ENCODE assay signal across 8 mouse cellular contexts in the genomic region with DNA sequence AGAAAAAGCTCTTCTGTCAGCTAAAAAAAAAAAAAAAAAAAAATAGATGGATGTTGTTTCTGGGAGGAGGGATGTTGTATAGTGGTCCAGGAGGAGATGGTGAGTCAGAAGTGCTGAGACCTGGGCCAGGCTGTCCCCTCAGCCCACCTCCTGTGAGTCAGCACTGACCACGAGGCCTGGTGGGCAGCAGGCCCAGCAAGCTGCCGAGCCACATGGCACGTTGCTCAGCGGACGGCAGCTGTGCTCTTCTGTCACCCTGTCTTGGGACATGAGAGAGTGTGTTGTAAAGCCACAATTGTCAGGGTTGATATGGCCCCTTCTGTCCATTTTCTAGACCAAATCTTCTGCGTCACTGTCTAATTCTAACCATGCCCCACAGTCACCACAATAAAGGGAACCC.
DNase-seq lines count a peak whose midpoint lies in the region; ATAC-seq and TF ChIP-seq lines count a peak whose summit lies in the region.

No protein-coding gene starts in this region.

- no peak overlapping the region for H3K9ac ChIP-seq in hindbrain, postnatal 0 days (replicated peaks; ENCODE audit: low read length)
- no peak overlapping the region for H3K9ac ChIP-seq in hindbrain, embryonic 11.5 days (ENCODE audit: low read depth, low read length)
- no peak overlapping the region for H3K9ac ChIP-seq in neural tube, embryonic 15.5 days (replicated peaks)

- H3K36me3 ChIP-seq in hindbrain, postnatal 0 days (ENCODE audit: insufficient read depth, low read length), result no peaks in the 10 kb centered on the region
- no peaks in the 10 kb centered on the region for H3K36me3 ChIP-seq in hindbrain, embryonic 11.5 days (ENCODE audit: control insufficient read depth, insufficient read depth, low read length)
- no peaks in the 10 kb centered on the region for H3K36me3 ChIP-seq in neural tube, embryonic 15.5 days

- no peak overlapping the region for H3K4me2 ChIP-seq in hindbrain, postnatal 0 days (ENCODE audit: low read depth, low read length)
- H3K4me2 ChIP-seq in hindbrain, embryonic 11.5 days (replicated peaks; ENCODE audit: low read depth, low read length), result no peak overlapping the region
- H3K4me2 ChIP-seq in neural tube, embryonic 15.5 days, result no peak overlapping the region

- peak; percentile 37 for DNase-seq in hindbrain, postnatal 0 days (ENCODE audit: low spot score)
- DNase-seq in hindbrain, embryonic 11.5 days (ENCODE audit: low spot score), result no peak
- peak; percentile 53 to 77 for DNase-seq in cerebellum, adult 2 months
- DNase-seq in heart, postnatal 10 days, result peak; percentile 85 to 90
- DNase-seq in right cerebral cortex, postnatal 14 days, result peak; percentile 19
- no peak for DNase-seq in thymus, postnatal 0 days (ENCODE audit: low spot score)
- no peak for DNase-seq in embryo, embryonic 11 days

- no peaks in the 10 kb centered on the region for H3K9me3 ChIP-seq in hindbrain, postnatal 0 days (ENCODE audit: low read length)
- no peaks in the 10 kb centered on the region for H3K9me3 ChIP-seq in hindbrain, embryonic 11.5 days (ENCODE audit: control insufficient read depth, low read length)
- H3K9me3 ChIP-seq in neural tube, embryonic 15.5 days (replicated peaks), result no peaks in the 10 kb centered on the region

- H3K27ac ChIP-seq in hindbrain, postnatal 0 days, result no peak overlapping the region
- no peak overlapping the region for H3K27ac ChIP-seq in hindbrain, embryonic 11.5 days (ENCODE audit: low read depth, low read length)
- no peak overlapping the region for H3K27ac ChIP-seq in cerebellum, adult 2 months (ENCODE audit: insufficient read depth, low read length)
- no peak overlapping the region for H3K27ac ChIP-seq in neural tube, embryonic 15.5 days (replicated peaks)

- TF ChIP-seq CTCF in hindbrain, postnatal 0 days (IDR thresholded peaks at IDR 0.05; ENCODE audit: low read depth), result no peak
- TF ChIP-seq CTCF in cerebellum, adult 2 months (IDR thresholded peaks at IDR 0.05; ENCODE audit: borderline replicate concordance, insufficient read depth, low read depth, low read length), result no peak

- no peaks in the 10 kb centered on the region for H3K4me1 ChIP-seq in hindbrain, postnatal 0 days (ENCODE audit: insufficient read depth, low read length)
- H3K4me1 ChIP-seq in hindbrain, embryonic 11.5 days (replicated peaks; ENCODE audit: control insufficient read depth, insufficient read depth, low read length), result no peaks in the 10 kb centered on the region
- peaks cover 6% of the 10 kb centered on the region; the same call in 1 of the 2 replicates for H3K4me1 ChIP-seq in cerebellum, adult 2 months (ENCODE audit: control insufficient read depth, insufficient read depth, low read length)
- 0 out of 2 replicates have a peak, but pooled peaks cover 3% of the 10 kb centered on the region for H3K4me1 ChIP-seq in neural tube, embryonic 15.5 days

- intact Hi-C loops in heart, postnatal 10 days (cut with DNase I), result no loop called here

- no peak overlapping the region for H3K4me3 ChIP-seq in hindbrain, postnatal 0 days (ENCODE audit: low read length)
- H3K4me3 ChIP-seq in hindbrain, embryonic 11.5 days (ENCODE audit: low read depth, low read length), result no peak overlapping the region
- H3K4me3 ChIP-seq in cerebellum, adult 2 months (replicated peaks; ENCODE audit: insufficient read depth, low read depth, low read length), result no peak overlapping the region
- no peak overlapping the region for H3K4me3 ChIP-seq in neural tube, embryonic 15.5 days (replicated peaks)

- whole genome bisulfite sequencing in hindbrain, postnatal 0 days, result 60% methylated on average over 6 of the region's 6 CpGs
- 75% methylated on average over 6 of the region's 6 CpGs for WGBS in hindbrain, embryonic 11.5 days
- WGBS in cerebellum, adult 2 months, result 18% methylated on average over 6 of the region's 6 CpGs
- WGBS in neural tube, embryonic 15.5 days, result 74% methylated on average over 6 of the region's 6 CpGs

- no peak for TF ChIP-seq POLR2A in cerebellum, adult 2 months (IDR thresholded peaks at IDR 0.05; ENCODE audit: borderline replicate concordance, insufficient read depth, low read length)

- H3K27me3 ChIP-seq in hindbrain, postnatal 0 days (ENCODE audit: insufficient read depth, low read length), result no peaks in the 10 kb centered on the region
- H3K27me3 ChIP-seq in hindbrain, embryonic 11.5 days (ENCODE audit: control insufficient read depth, insufficient read depth, low read length), result no peaks in the 10 kb centered on the region
- no peaks in the 10 kb centered on the region for H3K27me3 ChIP-seq in cerebellum, adult 2 months (ENCODE audit: control insufficient read depth, insufficient read depth, low read length)
- H3K27me3 ChIP-seq in neural tube, embryonic 15.5 days (replicated peaks), result no peaks in the 10 kb centered on the region

- peak; percentile 71 for ATAC-seq in hindbrain, postnatal 0 days
- no peak for ATAC-seq in hindbrain, embryonic 11.5 days (ENCODE audit: low FRiP score)
- no peak for ATAC-seq in neural tube, embryonic 15.5 days (ENCODE audit: low FRiP score)

Comparison
In these comparisons a context has a peak if more than half of its experiments do, and no peak if none do; other contexts are left out.
1. DNase-seq: peak in hindbrain, postnatal 0 days (single experiment), cerebellum, adult 2 months (2 of 2), heart, postnatal 10 days (2 of 2) and right cerebral cortex, postnatal 14 days (single experiment); none in hindbrain, embryonic 11.5 days (single experiment), thymus, postnatal 0 days (single experiment) and embryo, embryonic 11 days (single experiment).